Mouse (Mus musculus) thymus, adult 2 months (tissue): ENCODE results near the gene Mcoln1.

ENCODE experiments used
- CTCF ChIP-seq: fragments of 200-500 bp; IDR thresholded peaks from 2 replicates; pipeline ENCODE4 v1.5.1; 2012; ENCODE audit warnings: mild to moderate bottlenecking, control low read depth, low read length, moderate library complexity, borderline replicate concordance; ENCODE audit not compliant: control insufficient read depth, poor library complexity, insufficient read depth; ENCODE audit errors: extremely low read depth
- POLR2A ChIP-seq: fragments of 200-500 bp; IDR thresholded peaks from 2 replicates; pipeline ENCODE4 v1.6.1; 2012; ENCODE audit warnings: mild to moderate bottlenecking, low read length, control low read depth, moderate library complexity; ENCODE audit not compliant: control insufficient read depth, poor library complexity, insufficient read depth; ENCODE audit errors: extremely low read depth

DNA sequence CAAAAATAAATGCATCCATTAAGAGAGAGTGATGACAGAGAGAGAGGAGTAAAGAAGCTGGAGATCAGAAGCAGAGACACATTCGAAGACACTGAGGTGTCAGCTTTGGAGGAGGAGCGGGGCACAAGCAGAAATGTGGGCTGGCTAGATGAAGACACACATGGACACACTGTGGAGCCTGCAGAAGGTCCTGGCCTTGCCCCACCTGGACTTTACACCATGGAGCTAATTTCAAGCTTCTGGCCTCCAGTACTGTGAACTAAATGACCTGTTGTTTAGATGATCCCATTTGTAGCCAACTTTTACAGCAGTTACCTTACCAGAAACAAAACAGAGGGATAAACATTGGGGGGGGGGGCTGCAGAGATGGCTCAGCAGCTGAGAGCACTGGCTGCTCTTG lies 37.0 kb upstream of the Mcoln1 start:
- TF ChIP-seq CTCF, result no peak
- no peak for TF ChIP-seq POLR2A
